Mouse (Mus musculus): ENCODE results near the gene Tuba1c. TPM values are rescaled to one million over a fixed set of nuclear protein-coding genes. Genes with fewer than 3 reads are reported as not detected.
"Not testable (repeated sequence)": the region's sequence is repeated elsewhere in the genome, so short reads cannot be mapped to it uniquely, and the experiment has no call there.

The Tuba1c gene
- polyA plus RNA-seq, 1 experiment from 2014 or later = 133 TPM

DNA sequence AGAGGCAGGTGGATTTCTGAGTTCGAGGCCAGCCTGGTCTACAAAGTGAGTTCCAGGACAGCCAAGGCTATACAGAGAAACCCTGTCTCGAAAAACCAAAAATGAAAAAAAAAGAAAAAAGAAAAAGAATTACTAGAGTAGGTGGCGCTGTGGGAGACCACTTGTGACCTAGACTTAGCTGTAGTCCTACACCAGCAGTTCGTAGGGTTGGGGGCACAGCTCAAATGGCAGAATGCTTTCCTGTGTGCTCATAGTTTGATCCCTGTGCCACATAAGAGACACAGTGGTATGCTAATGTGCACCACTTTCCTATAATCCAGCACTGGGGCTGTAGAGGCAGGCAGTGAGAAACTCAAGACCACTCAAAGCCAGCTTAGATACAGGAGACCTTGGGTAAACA is 9.6 kb downstream of the Tuba1c start:
- DNase-seq (ENCODE audit: low spot score) (no peak), ATAC-seq (ENCODE audit: low read depth) (no peak)
- no peaks in the 10 kb centered on the region for H3K27me3 ChIP-seq (replicated peaks; ENCODE audit: control insufficient read depth, insufficient read depth, low read length)
- no peak overlapping the region for H3K4me3 ChIP-seq (ENCODE audit: low read depth, low read length)
- H3K9ac ChIP-seq (ENCODE audit: low read depth, low read length) = no peak overlapping the region
- H3K9me3 ChIP-seq (ENCODE audit: control insufficient read depth, low read length) = no peaks in the 10 kb centered on the region
- H3K27ac ChIP-seq (replicated peaks; ENCODE audit: low read depth, low read length) = no peak overlapping the region
- WGBS = 86% methylated on average over 4 of the region's 4 CpGs
- H3K36me3 ChIP-seq (ENCODE audit: control insufficient read depth, insufficient read depth, low read length) = peaks cover 34% of the 10 kb centered on the region
- no peak overlapping the region for H3K4me2 ChIP-seq (ENCODE audit: low read depth, low read length)
- no peaks in the 10 kb centered on the region for H3K4me1 ChIP-seq (ENCODE audit: control insufficient read depth, insufficient read depth, low read length)

DNA sequence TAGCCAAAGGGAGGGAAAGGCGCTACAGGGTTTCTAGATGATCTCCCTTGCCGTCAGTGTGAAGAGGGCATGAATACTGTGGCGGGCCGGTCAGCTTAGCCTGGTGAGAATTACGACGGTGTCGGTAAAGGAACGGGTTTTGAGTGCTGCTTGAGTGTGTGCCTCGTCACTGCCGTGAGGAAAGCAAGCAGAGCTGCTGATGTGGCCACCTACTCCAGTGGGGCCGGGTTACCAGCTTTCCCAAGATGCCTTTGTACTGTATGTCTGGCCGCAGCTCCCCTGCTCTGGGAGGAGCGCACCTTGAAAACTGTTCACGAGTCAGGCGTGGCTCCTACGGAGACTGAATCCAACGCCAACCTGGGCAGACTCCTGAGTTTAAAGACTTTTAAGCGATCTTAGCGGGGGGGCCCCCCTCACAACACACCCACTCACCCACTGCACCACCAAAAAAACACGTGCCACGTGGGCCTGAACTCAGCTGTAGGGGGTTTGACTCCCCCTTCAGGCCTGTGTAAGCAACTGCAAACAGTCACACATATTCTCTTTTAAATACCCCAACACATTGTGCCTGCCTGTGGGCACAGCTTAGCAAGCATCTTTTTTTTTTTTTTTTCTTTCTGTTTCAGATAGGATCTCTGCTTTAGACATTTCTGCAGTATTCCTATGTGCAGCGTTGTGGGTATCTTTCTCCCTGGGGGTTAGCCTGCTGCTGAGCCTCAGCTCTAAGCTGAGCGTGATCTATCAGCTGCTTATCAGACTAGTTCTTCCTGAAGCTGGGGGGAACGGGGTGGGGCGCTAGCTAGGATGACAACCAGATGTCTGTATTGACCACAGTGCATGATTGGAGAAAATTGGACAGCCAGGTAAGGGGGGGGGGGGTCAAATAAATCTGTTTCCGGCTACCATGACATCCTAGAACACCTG is 10.6 kb downstream of the Tuba1c start:
- DNase-seq (ENCODE audit: low spot score) (no peak), ATAC-seq (ENCODE audit: low read depth) (no peak)
- Histone ChIP-seq H3K4me2 (ENCODE audit: low read depth, low read length) (no peak overlapping the region), H3K4me1 (ENCODE audit: control insufficient read depth, insufficient read depth, low read length) (no peaks in the 10 kb centered on the region), H3K4me3 (ENCODE audit: low read depth, low read length) (no peak overlapping the region), H3K27me3 (replicated peaks; ENCODE audit: control insufficient read depth, insufficient read depth, low read length) (no peaks in the 10 kb centered on the region), H3K27ac (replicated peaks; ENCODE audit: low read depth, low read length) (no peak overlapping the region), H3K36me3 (ENCODE audit: control insufficient read depth, insufficient read depth, low read length) (peaks cover 25% of the 10 kb centered on the region), H3K9ac (ENCODE audit: low read depth, low read length) (no peak overlapping the region), H3K9me3 (ENCODE audit: control insufficient read depth, low read length) (no peaks in the 10 kb centered on the region)
- 66% methylated on average over 23 of the region's 26 CpGs for WGBS

DNA sequence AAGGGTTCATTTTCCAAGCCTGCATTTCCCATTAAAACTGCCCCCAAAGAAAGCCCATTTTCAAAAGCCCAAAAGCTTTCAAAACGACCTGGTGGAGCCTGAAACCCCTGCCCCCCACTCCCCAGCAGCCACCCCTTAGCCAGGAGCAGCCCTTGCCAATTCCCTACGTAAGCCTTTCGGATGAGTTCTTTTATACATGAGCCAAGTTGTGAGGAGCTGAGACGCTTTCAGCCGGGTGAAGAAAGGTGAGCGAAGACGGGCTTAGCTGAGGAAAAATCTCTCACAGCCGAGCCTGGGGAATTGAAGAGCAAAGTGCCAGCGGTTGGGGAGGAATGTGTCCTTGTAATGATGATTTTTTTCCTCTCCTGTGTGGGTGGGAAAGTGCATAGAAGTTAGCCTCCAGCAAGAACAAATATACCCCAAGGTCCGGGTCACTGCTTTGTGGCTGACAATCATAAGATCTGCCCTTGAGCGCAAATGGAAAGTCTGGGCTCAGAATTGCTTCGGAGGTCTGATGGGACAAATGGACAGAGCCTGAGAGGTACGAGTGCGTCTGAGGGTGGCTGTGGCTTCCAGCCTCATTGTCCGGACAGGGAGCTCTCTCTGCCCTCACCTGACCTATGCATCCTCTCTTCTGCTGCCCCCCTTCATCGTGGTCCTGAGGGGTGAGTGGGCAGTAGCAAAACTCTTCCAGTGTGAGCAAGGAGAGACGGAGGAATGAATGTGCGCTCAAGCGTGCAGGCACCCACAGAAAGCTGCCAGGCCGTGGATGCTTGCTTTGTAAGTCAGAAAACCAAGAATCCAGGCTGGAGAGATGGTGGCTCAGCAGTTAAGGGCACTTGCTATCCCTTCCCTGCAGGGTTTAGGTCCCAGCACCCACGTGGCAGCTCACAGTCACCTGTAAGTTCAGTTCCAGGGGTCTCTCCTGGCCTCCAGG is 11.5 kb downstream of the Tuba1c start:
- Histone ChIP-seq H3K4me3 (ENCODE audit: low read depth, low read length) (no peak overlapping the region), H3K4me1 (ENCODE audit: control insufficient read depth, insufficient read depth, low read length) (no peaks in the 10 kb centered on the region), H3K4me2 (ENCODE audit: low read depth, low read length) (no peak overlapping the region), H3K9me3 (ENCODE audit: control insufficient read depth, low read length) (no peaks in the 10 kb centered on the region), H3K36me3 (ENCODE audit: control insufficient read depth, insufficient read depth, low read length) (peaks cover 16% of the 10 kb centered on the region), H3K27ac (replicated peaks; ENCODE audit: low read depth, low read length) (no peak overlapping the region), H3K9ac (ENCODE audit: low read depth, low read length) (no peak overlapping the region), H3K27me3 (replicated peaks; ENCODE audit: control insufficient read depth, insufficient read depth, low read length) (no peaks in the 10 kb centered on the region)
- WGBS = 44% methylated on average over 21 of the region's 21 CpGs
- DNase-seq (ENCODE audit: low spot score) = peak; percentile 56
- ATAC-seq (ENCODE audit: low read depth) = 0 out of 2 replicates have a peak, but pooled peaks have one; percentile 42

DNA sequence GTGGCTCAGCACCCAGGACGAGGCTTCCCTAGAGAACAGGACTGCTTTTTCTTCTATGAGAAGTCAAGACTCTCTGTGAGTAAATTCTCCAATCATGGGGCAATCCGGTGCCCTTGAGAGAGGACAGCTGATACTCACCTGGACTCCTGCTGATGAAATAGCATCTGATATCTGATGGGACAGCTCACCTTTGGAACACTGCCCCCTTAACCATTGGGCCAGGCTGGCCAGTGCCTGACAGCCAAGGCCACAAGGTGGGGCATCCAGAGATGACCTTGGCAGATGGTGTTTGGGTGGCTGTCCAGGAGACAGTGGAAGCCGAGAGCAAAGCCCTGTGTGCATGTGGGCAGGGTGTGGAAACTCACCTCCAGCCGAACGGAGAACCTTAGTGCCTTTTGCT is 12.6 kb downstream of the Tuba1c start:
- Histone ChIP-seq H3K36me3 (ENCODE audit: control insufficient read depth, insufficient read depth, low read length) (peaks cover 9% of the 10 kb centered on the region; the same call in 1 of the 2 replicates), H3K27ac (replicated peaks; ENCODE audit: low read depth, low read length) (no peak overlapping the region), H3K27me3 (replicated peaks; ENCODE audit: control insufficient read depth, insufficient read depth, low read length) (no peaks in the 10 kb centered on the region), H3K4me1 (ENCODE audit: control insufficient read depth, insufficient read depth, low read length) (no peaks in the 10 kb centered on the region), H3K4me3 (ENCODE audit: low read depth, low read length) (no peak overlapping the region), H3K4me2 (ENCODE audit: low read depth, low read length) (no peak overlapping the region), H3K9ac (ENCODE audit: low read depth, low read length) (no peak overlapping the region), H3K9me3 (ENCODE audit: control insufficient read depth, low read length) (no peaks in the 10 kb centered on the region)
- no peak for DNase-seq (ENCODE audit: low spot score)
- 81% methylated on average over 5 of the region's 5 CpGs for WGBS
- ATAC-seq (ENCODE audit: low read depth) = no peak

DNA sequence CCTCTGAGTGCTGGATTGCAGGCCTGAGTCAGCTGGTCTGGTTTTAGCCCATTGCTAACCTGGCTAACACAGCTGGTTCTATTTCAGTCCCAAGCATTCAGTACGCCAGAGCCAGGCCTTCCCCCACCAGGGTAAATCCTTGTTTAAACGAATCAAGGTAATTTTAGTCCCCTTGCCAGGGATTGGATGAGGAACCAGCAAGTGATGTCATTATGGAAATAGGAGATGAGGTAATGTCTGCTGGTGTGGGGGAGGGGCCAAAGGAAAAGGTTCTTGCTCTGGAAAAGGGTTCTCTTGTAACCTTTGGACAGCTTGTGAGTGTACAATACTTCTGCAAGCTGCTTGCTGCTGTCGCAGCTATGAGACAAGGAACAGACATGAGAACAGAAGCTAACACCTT is 15.2 kb downstream of the Tuba1c start:
- Histone ChIP-seq H3K27me3 (replicated peaks; ENCODE audit: control insufficient read depth, insufficient read depth, low read length) (no peaks in the 10 kb centered on the region), H3K36me3 (ENCODE audit: control insufficient read depth, insufficient read depth, low read length) (no peaks in the 10 kb centered on the region), H3K9ac (ENCODE audit: low read depth, low read length) (no peak overlapping the region), H3K27ac (replicated peaks; ENCODE audit: low read depth, low read length) (no peak overlapping the region), H3K4me2 (ENCODE audit: low read depth, low read length) (no peak overlapping the region), H3K4me1 (ENCODE audit: control insufficient read depth, insufficient read depth, low read length) (no peaks in the 10 kb centered on the region), H3K9me3 (ENCODE audit: control insufficient read depth, low read length) (no peaks in the 10 kb centered on the region), H3K4me3 (ENCODE audit: low read depth, low read length) (no peak overlapping the region)
- ATAC-seq (ENCODE audit: low read depth) (0 out of 2 replicates have a peak, but pooled peaks have one; percentile 19), DNase-seq (ENCODE audit: low spot score) (peak; percentile 50)
- WGBS = 33% methylated on average over 3 of the region's 3 CpGs

GRCm38 (mm10) chr15:99045734-99046133 is 16.0 kb downstream of the Tuba1c start:
- H3K4me2 ChIP-seq (ENCODE audit: low read depth, low read length); H3K4me3 ChIP-seq (ENCODE audit: low read depth, low read length); H3K4me1 ChIP-seq (ENCODE audit: control insufficient read depth, insufficient read depth, low read length); H3K9ac ChIP-seq (ENCODE audit: low read depth, low read length); DNase-seq (ENCODE audit: low spot score); H3K9me3 ChIP-seq (ENCODE audit: control insufficient read depth, low read length); H3K36me3 ChIP-seq (ENCODE audit: control insufficient read depth, insufficient read depth, low read length); H3K27me3 ChIP-seq (replicated peaks; ENCODE audit: control insufficient read depth, insufficient read depth, low read length); ATAC-seq (ENCODE audit: low read depth); H3K27ac ChIP-seq (replicated peaks; ENCODE audit: low read depth, low read length): not testable (repeated sequence)
- 86% methylated on average over 6 of the region's 6 CpGs for WGBS

DNA sequence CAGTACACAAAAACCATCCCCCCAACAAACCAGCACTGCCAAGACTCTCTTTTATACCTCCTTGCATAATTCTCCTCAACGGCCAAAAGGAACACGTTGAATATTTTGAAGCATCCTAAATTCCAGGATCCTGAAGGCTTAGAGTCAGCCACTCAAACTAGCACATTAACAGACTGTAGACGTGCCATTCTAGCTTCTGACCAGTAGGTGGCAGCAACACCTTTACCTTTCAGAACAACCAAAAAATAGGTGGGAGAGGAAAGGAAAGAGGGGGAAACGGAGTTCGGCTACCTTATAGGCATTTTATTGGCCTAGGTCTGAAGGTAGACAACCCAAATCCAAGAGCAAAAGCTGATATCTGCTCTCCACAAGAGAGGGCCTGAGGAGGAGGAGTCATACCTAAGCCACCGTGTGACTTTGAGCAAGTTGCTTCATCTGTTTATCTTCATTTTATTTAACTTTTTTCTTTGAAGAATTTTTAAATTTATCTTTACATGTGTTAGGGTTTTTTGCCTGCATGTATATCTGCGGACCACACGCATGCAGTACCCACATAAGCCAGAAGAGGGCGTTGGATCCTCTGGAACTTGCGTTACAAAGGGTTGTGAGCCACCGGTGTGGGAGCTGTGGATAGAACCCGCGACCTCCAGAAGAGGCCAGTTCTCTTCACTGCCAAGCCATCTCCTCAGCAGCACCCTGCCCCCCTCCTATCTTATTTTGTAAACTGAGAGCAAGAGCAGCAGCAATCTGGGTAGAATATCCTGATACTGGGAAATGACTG is 20.0 kb downstream of the Tuba1c start:
- ATAC-seq (ENCODE audit: low read depth) (no peak), DNase-seq (ENCODE audit: low spot score) (peak; percentile 69)
- no peaks in the 10 kb centered on the region for H3K36me3 ChIP-seq (ENCODE audit: control insufficient read depth, insufficient read depth, low read length)
- H3K9ac ChIP-seq (ENCODE audit: low read depth, low read length) = no peak overlapping the region
- no peaks in the 10 kb centered on the region for H3K9me3 ChIP-seq (ENCODE audit: control insufficient read depth, low read length)
- WGBS = 34% methylated on average over 13 of the region's 13 CpGs
- H3K27ac ChIP-seq (replicated peaks; ENCODE audit: low read depth, low read length) = no peak overlapping the region
- peaks cover 29% of the 10 kb centered on the region for H3K27me3 ChIP-seq (replicated peaks; ENCODE audit: control insufficient read depth, insufficient read depth, low read length)
- no peak overlapping the region for H3K4me2 ChIP-seq (ENCODE audit: low read depth, low read length)
- H3K4me3 ChIP-seq (ENCODE audit: low read depth, low read length) = no peak overlapping the region
- H3K4me1 ChIP-seq (ENCODE audit: control insufficient read depth, insufficient read depth, low read length) = no peaks in the 10 kb centered on the region

GRCm38 (mm10) chr15:99053373-99053772 is 23.7 kb downstream of the Tuba1c start:
- Histone ChIP-seq H3K27me3 (replicated peaks; ENCODE audit: control insufficient read depth, insufficient read depth, low read length) (peaks cover 66% of the 10 kb centered on the region), H3K9me3 (ENCODE audit: control insufficient read depth, low read length) (no peaks in the 10 kb centered on the region), H3K36me3 (ENCODE audit: control insufficient read depth, insufficient read depth, low read length) (no peaks in the 10 kb centered on the region), H3K4me2 (ENCODE audit: low read depth, low read length) (no peak overlapping the region), H3K9ac (ENCODE audit: low read depth, low read length) (no peak overlapping the region), H3K4me3 (ENCODE audit: low read depth, low read length) (no peak overlapping the region), H3K27ac (replicated peaks; ENCODE audit: low read depth, low read length) (no peak overlapping the region), H3K4me1 (ENCODE audit: control insufficient read depth, insufficient read depth, low read length) (peaks cover 7% of the 10 kb centered on the region)
- 7% methylated on average over 9 of the region's 9 CpGs for WGBS
- peak; percentile 24; the same call in 1 of the 2 replicates for ATAC-seq (ENCODE audit: low read depth)
- DNase-seq (ENCODE audit: low spot score) = peak; percentile 44
